22 mouse cellular contexts compared by ENCODE assay signal in the genomic region with DNA sequence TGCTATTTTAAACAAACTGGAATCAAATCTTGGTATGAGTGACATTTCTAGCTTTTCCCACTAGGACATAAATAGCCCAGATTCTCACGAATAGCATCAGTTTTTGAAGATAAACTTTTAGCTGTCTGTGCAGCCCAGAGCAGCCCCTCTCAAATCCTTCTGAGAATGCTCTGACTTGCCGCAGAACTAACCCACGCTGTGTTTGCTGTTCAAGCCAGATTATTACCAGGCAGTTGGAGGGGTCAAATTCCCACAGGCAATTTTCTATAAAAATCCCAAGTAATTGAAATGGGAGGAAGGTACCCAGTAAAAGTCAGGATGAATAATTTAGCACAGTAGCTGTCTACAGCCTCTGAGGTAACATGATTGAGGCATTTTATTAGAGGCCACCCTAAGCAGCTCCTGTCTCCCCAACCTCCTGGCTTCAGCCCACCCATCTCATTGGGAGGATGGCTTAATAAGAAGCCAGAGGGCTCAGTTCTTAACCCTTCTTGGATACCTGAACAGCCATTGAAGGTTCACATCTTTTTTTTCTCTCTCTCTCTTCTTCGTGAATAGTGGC.
DNase-seq lines count a peak whose midpoint lies in the region; ATAC-seq and TF ChIP-seq lines count a peak whose summit lies in the region.
"Had no signal": no experiment of that assay in that cellular context is flagged by ENCODE, and none has a peak within 500 bp of the region (broad histone marks: within the 10 kb centered on the region; RNA-seq: fewer than 3 reads in every experiment).

No protein-coding gene starts in this region.

- no peak for DNase-seq in hindbrain, embryonic 14.5 days (ENCODE audit: low spot score)
- peak; percentile 32 for DNase-seq in brain, adult 2 months (ENCODE audit: low read depth, low spot score)
- DNase-seq in brain, embryonic 14.5 days (ENCODE audit: low read depth) = peak; percentile 57
- no peak for DNase-seq in thymus, adult 2 months
- DNase-seq in adipocyte (ENCODE audit: low spot score) = no peak
- DNase-seq: cerebellum, postnatal 14 days; gastrocnemius, postnatal 10 days; heart, postnatal 36 days; lung, postnatal 14 days; right cerebral cortex, postnatal 14 days; thymus, postnatal 36 days had no signal

- H3K27me3 ChIP-seq in hindbrain, embryonic 14.5 days (ENCODE audit: control insufficient read depth, insufficient read depth, low read length) = no peaks in the 10 kb centered on the region
- no peaks in the 10 kb centered on the region for H3K27me3 ChIP-seq in hindbrain, embryonic 12.5 days
- H3K27me3 ChIP-seq in midbrain, embryonic 13.5 days = no peaks in the 10 kb centered on the region
- H3K27me3 ChIP-seq in thymus, adult 2 months (ENCODE audit: control insufficient read depth, insufficient read depth, low read length) = no peaks in the 10 kb centered on the region
- H3K27me3 ChIP-seq: forebrain, embryonic 15.5 days; heart, embryonic 12.5 days; liver, embryonic 15.5 days; megakaryocyte, embryonic 14.5 days; stomach, embryonic 15.5 days had no signal

- no peak for TF ChIP-seq POLR2A in brain, embryonic 14.5 days (IDR thresholded peaks at IDR 0.05; ENCODE audit: borderline replicate concordance, extremely low read depth, insufficient read depth, insufficient read length, poor library complexity, severe bottlenecking)
- no peak for TF ChIP-seq POLR2A in thymus, adult 2 months (IDR thresholded peaks at IDR 0.05; ENCODE audit: control insufficient read depth, extremely low read depth, insufficient read depth, low read length, poor library complexity)

- 0 out of 2 replicates have a peak, but pooled peaks have one; percentile 52 for ATAC-seq in hindbrain, embryonic 14.5 days (ENCODE audit: low FRiP score)
- ATAC-seq in hindbrain, embryonic 12.5 days (ENCODE audit: low FRiP score) = no peak
- ATAC-seq in midbrain, embryonic 13.5 days = peak; percentile 76
- ATAC-seq: forebrain, embryonic 15.5 days; intestine, embryonic 16.5 days had no signal

- peaks cover 6% of the 10 kb centered on the region; the same call in 1 of the 2 replicates for H3K4me1 ChIP-seq in hindbrain, embryonic 14.5 days (replicated peaks; ENCODE audit: control insufficient read depth, insufficient read depth, low read length)
- H3K4me1 ChIP-seq in hindbrain, embryonic 12.5 days = 0 out of 2 replicates have a peak, but pooled peaks cover 5% of the 10 kb centered on the region
- peaks cover 7% of the 10 kb centered on the region for H3K4me1 ChIP-seq in midbrain, embryonic 13.5 days (replicated peaks)
- no peaks in the 10 kb centered on the region for H3K4me1 ChIP-seq in thymus, adult 2 months (replicated peaks; ENCODE audit: control insufficient read depth, insufficient read depth, low read length)
- H3K4me1 ChIP-seq: forebrain, embryonic 15.5 days; liver, embryonic 15.5 days; megakaryocyte, embryonic 14.5 days; stomach, embryonic 15.5 days had no signal

- no peaks in the 10 kb centered on the region for H3K9me3 ChIP-seq in hindbrain, embryonic 14.5 days (ENCODE audit: control insufficient read depth, low read length)
- no peaks in the 10 kb centered on the region for H3K9me3 ChIP-seq in hindbrain, embryonic 12.5 days (replicated peaks)
- no peaks in the 10 kb centered on the region for H3K9me3 ChIP-seq in midbrain, embryonic 13.5 days
- H3K9me3 ChIP-seq: forebrain, embryonic 15.5 days; heart, embryonic 12.5 days; liver, embryonic 15.5 days; stomach, embryonic 15.5 days had no signal

- H3K36me3 ChIP-seq in hindbrain, embryonic 14.5 days (replicated peaks; ENCODE audit: control insufficient read depth, insufficient read depth) = no peaks in the 10 kb centered on the region
- no peaks in the 10 kb centered on the region for H3K36me3 ChIP-seq in hindbrain, embryonic 12.5 days
- H3K36me3 ChIP-seq in midbrain, embryonic 13.5 days = no peaks in the 10 kb centered on the region
- H3K36me3 ChIP-seq in thymus, adult 2 months (ENCODE audit: control insufficient read depth, insufficient read depth, low read length) = no peaks in the 10 kb centered on the region
- H3K36me3 ChIP-seq: forebrain, embryonic 15.5 days; heart, embryonic 12.5 days; liver, embryonic 15.5 days; stomach, embryonic 15.5 days had no signal

- no peak overlapping the region for H3K27ac ChIP-seq in hindbrain, embryonic 14.5 days
- H3K27ac ChIP-seq in hindbrain, embryonic 12.5 days = no peak overlapping the region
- no peak overlapping the region for H3K27ac ChIP-seq in midbrain, embryonic 13.5 days
- H3K27ac ChIP-seq in thymus, adult 2 months (ENCODE audit: control insufficient read depth, insufficient read depth, low read length) = no peak overlapping the region
- H3K27ac ChIP-seq: forebrain, embryonic 15.5 days; kidney, postnatal 0 days; layer of hippocampus, adult 2 months; left cerebral cortex, adult 2 months; liver, embryonic 15.5 days; stomach, embryonic 15.5 days had no signal

- H3K9ac ChIP-seq in hindbrain, embryonic 14.5 days = no peak overlapping the region
- no peak overlapping the region for H3K9ac ChIP-seq in hindbrain, embryonic 12.5 days
- no peak overlapping the region for H3K9ac ChIP-seq in midbrain, embryonic 13.5 days (replicated peaks)
- H3K9ac ChIP-seq: forebrain, embryonic 15.5 days; heart, embryonic 12.5 days; liver, embryonic 15.5 days; stomach, embryonic 15.5 days had no signal

- WGBS in hindbrain, embryonic 14.5 days = 46% methylated on average over 4 of the region's 4 CpGs
- WGBS in hindbrain, embryonic 12.5 days = 73% methylated on average over 4 of the region's 4 CpGs
- WGBS in midbrain, embryonic 13.5 days = 58% methylated on average over 4 of the region's 4 CpGs
- WGBS in thymus, adult 2 months = 89% methylated on average over 4 of the region's 4 CpGs

- no peak overlapping the region for H3K4me2 ChIP-seq in hindbrain, embryonic 14.5 days (replicated peaks)
- no peak overlapping the region for H3K4me2 ChIP-seq in hindbrain, embryonic 12.5 days (replicated peaks)
- no peak overlapping the region for H3K4me2 ChIP-seq in midbrain, embryonic 13.5 days (replicated peaks)
- H3K4me2 ChIP-seq: forebrain, embryonic 15.5 days; heart, embryonic 12.5 days; liver, embryonic 15.5 days; stomach, embryonic 15.5 days had no signal

- H3K4me3 ChIP-seq in hindbrain, embryonic 14.5 days (replicated peaks; ENCODE audit: low read length) = no peak overlapping the region
- no peak overlapping the region for H3K4me3 ChIP-seq in hindbrain, embryonic 12.5 days
- H3K4me3 ChIP-seq in midbrain, embryonic 13.5 days (replicated peaks) = no peak overlapping the region
- no peak overlapping the region for H3K4me3 ChIP-seq in thymus, adult 2 months (ENCODE audit: control insufficient read depth, insufficient read depth, low read length)
- H3K4me3 ChIP-seq: forebrain, embryonic 15.5 days; heart, embryonic 12.5 days; layer of hippocampus, adult 2 months; left cerebral cortex, adult 2 months; liver, embryonic 15.5 days; megakaryocyte, embryonic 14.5 days; stomach, embryonic 15.5 days had no signal

- TF ChIP-seq CTCF in brain, embryonic 14.5 days (IDR thresholded peaks at IDR 0.05; ENCODE audit: borderline replicate concordance, extremely low read depth, insufficient read depth, insufficient read length) = no peak
- TF ChIP-seq CTCF in thymus, adult 2 months (IDR thresholded peaks at IDR 0.05; ENCODE audit: borderline replicate concordance, control insufficient read depth, extremely low read depth, insufficient read depth, low read length, poor library complexity) = no peak

Comparison
In these comparisons a context has a peak if more than half of its experiments do, and no peak if none do; other contexts are left out.
1. DNase-seq: peak in brain, adult 2 months (single experiment) and brain, embryonic 14.5 days (single experiment); none in hindbrain, embryonic 14.5 days (single experiment), thymus, adult 2 months (single experiment) and adipocyte (single experiment).